Mouse (Mus musculus) neural tube, embryonic 15.5 days (tissue): ENCODE measurements around the gene Gm21663. TPM values are rescaled to one million over a fixed set of nuclear protein-coding genes. Genes with fewer than 3 reads are reported as not detected.
"Not testable (repeated sequence)": the region's sequence is repeated elsewhere in the genome, so short reads cannot be mapped to it uniquely, and the experiment has no call there.

Experiments used
- ATAC-seq: fragments of 200-750 bp; cut with Nextera tagmentation; 2 replicates; pipeline ENCODE4 v1.8.0; 2017; ENCODE audit warnings: mild to moderate bottlenecking, moderate TSS enrichment, moderate library complexity; ENCODE audit not compliant: low FRiP score
- H3K27ac ChIP-seq: fragments of 300-500 bp; sonication (generic); replicated peaks from 2 replicates; pipeline ENCODE4 v1.5.1; 2015; ENCODE audit warnings: mild to moderate bottlenecking, inconsistent platforms
- H3K27me3 ChIP-seq: fragments of 300-500 bp; sonication (generic); replicated peaks from 2 replicates; pipeline ENCODE4 v1.6.1; 2015; ENCODE audit warnings: inconsistent platforms
- H3K36me3 ChIP-seq: fragments of 300-500 bp; sonication (generic); 2 replicates; pipeline ENCODE4 v1.6.1; 2015; ENCODE audit warnings: inconsistent platforms
- H3K4me1 ChIP-seq: fragments of 300-500 bp; sonication (generic); 2 replicates; pipeline ENCODE4 v1.6.1; 2015; ENCODE audit warnings: inconsistent platforms
- H3K4me2 ChIP-seq: fragments of 300-500 bp; sonication (generic); 2 replicates; pipeline ENCODE4 v1.6.1; 2015; ENCODE audit warnings: inconsistent platforms, mild to moderate bottlenecking, moderate library complexity
- H3K4me3 ChIP-seq: fragments of 300-500 bp; sonication (generic); replicated peaks from 2 replicates; pipeline ENCODE4 v1.5.1; 2015; ENCODE audit warnings: mild to moderate bottlenecking, inconsistent platforms
- H3K9ac ChIP-seq: fragments of 300-500 bp; sonication (generic); replicated peaks from 2 replicates; pipeline ENCODE4 v1.6.1; 2015; ENCODE audit warnings: mild to moderate bottlenecking, inconsistent platforms
- H3K9me3 ChIP-seq: fragments of 300-500 bp; sonication (generic); replicated peaks from 2 replicates; pipeline ENCODE4 v1.6.1; 2016; ENCODE audit warnings: inconsistent platforms
- WGBS: fragments of 180-500 bp; shearing (Covaris S2); methylation state at CpG from one replicate; pipeline ENCODE4 v1.1.7; 2015; ENCODE audit warnings: mixed read lengths; 5-methylcytosine and 5-hydroxymethylcytosine counted together
- polyA plus RNA-seq: library from polyadenylated mRNA; unstranded; fragments of >200 nt; fragmentation: Nextera tagmentation; extraction: Ambion mirVana; gene quantifications from 2 replicates; pipeline ENCODE4 v1.2.1, GENCODE M21; 2015

The Gm21663 gene
- polyA plus RNA-seq: 0.10 and 0.17 TPM in 2 replicates

- not testable (repeated sequence) for H3K36me3 ChIP-seq, H3K9ac ChIP-seq, ATAC-seq, H3K4me2 ChIP-seq, H3K27ac ChIP-seq, H3K9me3 ChIP-seq, H3K4me1 ChIP-seq, H3K27me3 ChIP-seq, H3K4me3 ChIP-seq
- WGBS: 57% methylated on average over 2 of the region's 2 CpGs
These were observed at the start of gene Gm21663 for GRCm38 (mm10) chr5:25942281-25942680. Gene Gm21663 (minus strand): TSS chr5:25942381.

GRCm38 (mm10) chr5:25988550-25988949 is 46.4 kb upstream of the Gm21663 start, which contains the start of gene Gm21698:
Gene Gm21698 (minus strand): TSS chr5:25988650.
- ATAC-seq, H3K4me1 ChIP-seq, H3K36me3 ChIP-seq, H3K9ac ChIP-seq, H3K4me2 ChIP-seq, H3K27ac ChIP-seq, H3K4me3 ChIP-seq, H3K27me3 ChIP-seq, H3K9me3 ChIP-seq: not testable (repeated sequence)
- no CpG with 5 or more reads among the region's 3 CpGs for WGBS

- WGBS: no CpG with 5 or more reads among the region's 2 CpGs
These were observed 30.4 kb upstream of the Gm21663 start, which contains the start of gene Gm21680 for GRCm38 (mm10) chr5:25972563-25972962. Gene Gm21680 (minus strand): TSS chr5:25972663.

GRCm38 (mm10) chr5:25957050-25957449 is 14.9 kb upstream of the Gm21663 start:
- ATAC-seq, H3K36me3 ChIP-seq, H3K9ac ChIP-seq, H3K27ac ChIP-seq, H3K27me3 ChIP-seq, H3K9me3 ChIP-seq, H3K4me1 ChIP-seq: not testable (repeated sequence)
- WGBS: 63% methylated on average over 17 of the region's 17 CpGs
- H3K4me2 ChIP-seq: peak overlapping the region; percentile 47
- peak overlapping the region; percentile 24 for H3K4me3 ChIP-seq

More at GRCm38 (mm10) chr5:25972563-25972962, 30.4 kb upstream of the Gm21663 start, which contains the start of gene Gm21680:
- not testable (repeated sequence) for H3K4me2 ChIP-seq, H3K4me1 ChIP-seq, H3K4me3 ChIP-seq, H3K9ac ChIP-seq, H3K27me3 ChIP-seq, H3K36me3 ChIP-seq, H3K27ac ChIP-seq, ATAC-seq, H3K9me3 ChIP-seq

- WGBS: 40% methylated on average over 32 of the region's 32 CpGs
- H3K4me2 ChIP-seq: peak overlapping the region; percentile 47
- not testable (repeated sequence) for H3K4me1 ChIP-seq, H3K27me3 ChIP-seq, H3K27ac ChIP-seq, H3K36me3 ChIP-seq, H3K9ac ChIP-seq, H3K9me3 ChIP-seq
- ATAC-seq: peak; percentile 75; the same call in 1 of the 2 replicates
- H3K4me3 ChIP-seq: peak overlapping the region; percentile 24
These were observed 14.4 kb upstream of the Gm21663 start for GRCm38 (mm10) chr5:25956611-25957010.

GRCm38 (mm10) chr5:25954317-25954716 is 12.1 kb upstream of the Gm21663 start, which contains the start of gene Gm21671:
Gene Gm21671 (minus strand): TSS chr5:25954417.
- H3K4me1 ChIP-seq, H3K4me3 ChIP-seq, ATAC-seq, H3K9me3 ChIP-seq, H3K27ac ChIP-seq, H3K36me3 ChIP-seq, H3K27me3 ChIP-seq, H3K9ac ChIP-seq, H3K4me2 ChIP-seq: not testable (repeated sequence)
- 87% methylated on average over 2 of the region's 2 CpGs for WGBS

GRCm38 (mm10) chr5:25945391-25945790 is 3.2 kb upstream of the Gm21663 start:
- not testable (repeated sequence) for H3K36me3 ChIP-seq, H3K27me3 ChIP-seq, H3K4me2 ChIP-seq, ATAC-seq, H3K9me3 ChIP-seq, H3K4me3 ChIP-seq, H3K9ac ChIP-seq, H3K27ac ChIP-seq, H3K4me1 ChIP-seq
- 89% methylated on average over 2 of the region's 2 CpGs for WGBS

GRCm38 (mm10) chr5:25891321-25891720 is 50.9 kb downstream of the Gm21663 start:
- Histone ChIP-seq H3K4me1 (peaks cover 20% of the 10 kb centered on the region), H3K9me3 (no peaks in the 10 kb centered on the region), H3K36me3 (no peaks in the 10 kb centered on the region), H3K4me2 (no peak overlapping the region), H3K4me3 (no peak overlapping the region), H3K27me3 (no peaks in the 10 kb centered on the region), H3K9ac (no peak overlapping the region), H3K27ac (no peak overlapping the region)
- 85% methylated on average over 1 of the region's 1 CpGs for WGBS
- ATAC-seq: no peak

- Histone ChIP-seq H3K36me3 (no peaks in the 10 kb centered on the region), H3K9ac (no peak overlapping the region), H3K4me2 (no peak overlapping the region), H3K9me3 (no peaks in the 10 kb centered on the region), H3K27me3 (no peaks in the 10 kb centered on the region), H3K4me3 (no peak overlapping the region), H3K27ac (no peak overlapping the region; the same call in 1 of the 2 replicates), H3K4me1 (peaks cover 20% of the 10 kb centered on the region)
- peak; percentile 65 for ATAC-seq
- 28% methylated on average over 3 of the region's 3 CpGs for whole genome bisulfite sequencing
These were observed 52.3 kb downstream of the Gm21663 start for GRCm38 (mm10) chr5:25889746-25890382.

- Histone ChIP-seq H3K27me3 (no peaks in the 10 kb centered on the region), H3K9me3 (no peaks in the 10 kb centered on the region), H3K4me1 (peaks cover 17% of the 10 kb centered on the region), H3K4me3 (no peak overlapping the region), H3K4me2 (no peak overlapping the region), H3K9ac (no peak overlapping the region), H3K36me3 (no peaks in the 10 kb centered on the region), H3K27ac (no peak overlapping the region)
- peak; percentile 50; the same call in 1 of the 2 replicates for ATAC-seq
- 63% methylated on average over 3 of the region's 3 CpGs for WGBS
These were observed 55.5 kb downstream of the Gm21663 start for GRCm38 (mm10) chr5:25886708-25887107.
